Mouse (Mus musculus): ENCODE measurements at regions not wholly inside any gene's neighbourhood (a gene's known extent, or its start where the extent isn't known, plus 50 kb on each side); places are given as distances from the start of the nearest gene placed in this dataset.

DNA sequence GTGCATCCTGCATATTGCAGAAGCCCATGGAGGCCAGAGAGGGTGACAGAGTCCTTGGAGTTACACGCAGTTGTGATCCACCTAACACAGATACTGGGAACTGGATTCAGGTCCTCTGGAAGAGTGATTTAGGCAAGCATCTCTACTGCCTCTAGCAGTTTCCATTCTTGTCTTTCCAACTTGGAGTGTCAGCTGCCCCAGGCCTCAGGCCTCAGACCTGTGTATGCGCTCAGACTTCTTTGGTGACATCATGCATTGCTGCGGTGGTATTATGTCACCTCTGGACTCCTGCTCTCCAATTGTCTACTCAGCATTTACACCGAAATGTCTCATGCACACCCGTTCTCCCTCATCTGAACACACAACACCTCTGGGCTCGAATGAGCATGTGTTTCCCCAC is 164.0 kb upstream of the Tmem45b start:
- TF ChIP-seq CTCF (IDR thresholded peaks at IDR 0.05; ENCODE audit: low read depth) (no peak), EP300 (IDR thresholded peaks at IDR 0.05; ENCODE audit: low read depth) (no peak)
